Mouse (Mus musculus) neutrophil, adult 65 days (primary cell): ENCODE results near the gene Ttll10. TPM values are rescaled to one million over a fixed set of nuclear protein-coding genes. Genes with fewer than 3 reads are reported as not detected.

ENCODE experiments used
- total RNA-seq: library from RNA; stranded (reverse); gene quantifications from 2 replicates; pipeline ENCODE4 v1.2.4, GENCODE M21; 2023

The Ttll10 gene
- not detected in 2 replicates for total RNA-seq

DNA sequence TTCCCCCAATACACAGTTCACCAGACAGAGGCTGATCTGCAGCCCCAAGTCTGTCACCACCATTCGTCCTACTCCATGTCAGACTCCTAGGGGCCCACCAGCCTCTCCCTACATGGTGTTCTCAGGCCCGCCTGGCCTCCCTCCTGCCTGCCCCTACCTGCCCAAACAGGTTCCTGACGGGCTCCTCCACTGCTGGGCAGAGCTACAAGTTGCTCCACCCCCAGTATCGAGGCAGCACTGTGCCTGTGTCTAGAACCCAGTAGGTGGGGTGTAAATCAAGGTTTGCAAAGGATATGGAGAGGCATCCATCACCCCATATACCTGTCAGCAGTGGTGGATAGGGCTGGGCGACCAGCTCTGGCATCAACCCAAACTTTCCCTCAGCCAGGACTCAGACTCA lies at the start of gene Ttll10:
Ttll10 (minus strand) TSS at position 154 of the 400 bp plus-strand sequence.

DNA sequence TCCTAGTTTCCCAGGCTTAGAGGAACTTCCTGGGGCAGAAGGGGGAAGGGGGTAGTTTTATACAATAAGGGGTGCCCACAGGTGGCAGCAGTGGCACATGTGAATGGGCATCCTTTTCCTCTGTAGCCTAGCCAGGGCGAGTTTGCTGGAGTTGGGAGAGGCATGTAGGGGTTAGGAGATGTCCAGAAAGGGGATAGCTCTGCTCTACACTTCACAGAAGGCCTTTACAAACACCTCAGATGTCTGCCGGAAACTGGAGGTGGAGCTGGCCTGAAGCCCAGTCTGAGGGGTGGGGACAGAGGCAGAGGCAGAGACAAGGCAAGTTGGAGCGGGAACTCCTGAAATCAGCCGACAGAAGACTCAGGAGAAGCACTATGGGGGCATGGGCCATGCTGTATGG lies 33.2 kb downstream of the Ttll10 start, which contains the start of gene Tnfrsf18:
Tnfrsf18 (plus strand) TSS at position 152 of the 400 bp plus-strand sequence.

DNA sequence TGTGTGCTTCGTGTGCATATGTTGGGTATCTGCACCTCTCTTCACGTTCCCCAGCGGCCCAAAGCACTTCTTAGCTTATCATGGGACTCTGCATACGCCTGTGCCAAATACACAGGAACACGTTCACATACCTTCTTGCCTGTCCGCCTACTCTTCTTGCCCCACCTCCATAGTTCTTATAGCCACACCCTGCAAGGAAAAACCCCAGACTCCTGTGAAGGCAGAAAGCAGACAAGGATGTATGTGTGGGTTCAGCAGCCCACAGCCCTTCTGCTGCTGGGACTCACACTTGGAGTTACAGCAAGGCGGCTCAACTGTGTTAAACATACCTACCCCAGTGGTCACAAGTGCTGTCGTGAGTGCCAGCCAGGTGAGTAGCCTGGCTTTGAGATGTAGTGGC lies 45.6 kb downstream of the Ttll10 start, which contains the start of gene Tnfrsf4:
Tnfrsf4 (plus strand) TSS at position 207 of the 400 bp plus-strand sequence.

DNA sequence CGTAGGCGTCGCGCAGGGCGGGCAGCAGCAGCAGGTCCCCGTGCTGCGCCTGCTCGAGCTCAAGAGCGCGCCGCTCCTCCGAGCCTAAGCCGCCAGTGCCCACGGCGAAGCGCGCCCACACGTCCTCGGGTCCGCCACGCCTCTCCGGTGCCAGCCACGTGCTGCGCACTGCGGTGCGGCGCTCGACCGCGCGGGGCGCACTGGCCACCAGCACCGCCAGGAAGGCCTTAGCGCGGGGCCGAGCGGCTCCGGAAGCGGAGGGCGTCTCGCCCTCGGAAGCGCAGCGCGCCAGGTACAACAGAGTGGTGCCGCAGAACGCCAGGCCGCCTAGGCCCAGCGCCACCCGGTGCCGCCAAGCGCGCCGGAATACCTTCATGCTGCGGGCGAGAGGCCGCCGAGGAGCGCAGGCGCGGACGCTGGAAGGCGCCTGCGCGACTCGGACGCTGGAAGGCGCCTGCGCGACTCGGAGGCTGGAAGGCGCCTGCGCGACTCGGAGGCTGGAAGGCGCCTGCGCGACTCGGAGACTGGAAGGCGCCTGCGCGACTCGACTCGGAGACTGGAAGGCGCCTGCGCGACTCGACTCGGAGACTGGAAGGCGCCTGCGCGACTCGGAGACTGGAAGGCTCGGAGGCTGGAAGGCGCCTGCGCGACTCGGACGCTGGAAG lies 66.8 kb downstream of the Ttll10 start, which contains the start of the genes B3galt6 and Sdf4:
B3galt6 (minus strand) TSS at position 409 of the 665 bp plus-strand sequence.
Sdf4 (plus strand) TSS at position 632 of the 665 bp plus-strand sequence.

Other genes starting within 250 kb of the Ttll10 start
- gene Ccnl2, start 246.9 kb downstream of the Ttll10 start, total RNA-seq = 162 and 225 TPM in 2 replicates
- gene Aurkaip1, start 228.1 kb downstream of the Ttll10 start, total RNA-seq = 98.0 and 129 TPM in 2 replicates
- gene Mxra8, start 219.7 kb downstream of the Ttll10 start, total RNA-seq = 0.23 and 1.3 TPM in 2 replicates
- gene Dvl1, start 212.0 kb downstream of the Ttll10 start, total RNA-seq = 49.9 and 68.5 TPM in 2 replicates
- gene Tas1r3, start 196.1 kb downstream of the Ttll10 start, total RNA-seq = 2.3 and 2.6 TPM in 2 replicates
- 20.5 and 22.6 TPM in 2 replicates for gene Cptp, start 190.0 kb downstream of the Ttll10 start, total RNA-seq
- gene Ints11, start 189.9 kb downstream of the Ttll10 start, total RNA-seq = 31.9 and 42.4 TPM in 2 replicates
- gene Pusl1, start 167.6 kb downstream of the Ttll10 start, total RNA-seq = 10.6 and 10.8 TPM in 2 replicates
- 55.0 and 80.6 TPM in 2 replicates for gene Acap3, start 167.6 kb downstream of the Ttll10 start, total RNA-seq
- gene Ube2j2, start 115.6 kb downstream of the Ttll10 start, total RNA-seq = 100 and 130 TPM in 2 replicates
- 18.1 and 25.1 TPM in 2 replicates for gene C1qtnf12, start 97.1 kb downstream of the Ttll10 start, total RNA-seq
- gene B3galt6, start 66.8 kb downstream of the Ttll10 start, total RNA-seq = 1.6 and 1.9 TPM in 2 replicates
- gene Sdf4, start 66.5 kb downstream of the Ttll10 start, total RNA-seq = 101 and 115 TPM in 2 replicates
- 1.5 and 2.1 TPM in 2 replicates for gene Tnfrsf4, start 45.6 kb downstream of the Ttll10 start, total RNA-seq
- 3.5 and 6.8 TPM in 2 replicates for gene Tnfrsf18, start 33.2 kb downstream of the Ttll10 start, total RNA-seq
- 12.2 and 12.7 TPM in 2 replicates for gene 9430015G10Rik, start 50.6 kb upstream of the Ttll10 start, total RNA-seq
- gene Rnf223, start 71.1 kb upstream of the Ttll10 start, total RNA-seq = 0.18 and 0.35 TPM in 2 replicates
- 17.6 and 18.5 TPM in 2 replicates for gene Agrn, start 138.1 kb upstream of the Ttll10 start, total RNA-seq
- gene Isg15, start 141.4 kb upstream of the Ttll10 start, total RNA-seq = 10.6 and 19.0 TPM in 2 replicates
- gene AW011738, start 143.9 kb upstream of the Ttll10 start, total RNA-seq = 5.9 and 7.6 TPM in 2 replicates
- not detected in 2 replicates for gene Perm1, start 156.5 kb upstream of the Ttll10 start, total RNA-seq
- gene Plekhn1, start 175.4 kb upstream of the Ttll10 start, total RNA-seq = 13.2 and 19.2 TPM in 2 replicates
- 18.4 and 27.6 TPM in 2 replicates for gene Noc2l, start 176.6 kb upstream of the Ttll10 start, total RNA-seq
- 3.5 and 6.7 TPM in 2 replicates for gene Samd11, start 196.2 kb upstream of the Ttll10 start, total RNA-seq